Mouse (Mus musculus) duodenum, adult 2 months (tissue): ENCODE measurements around the gene Dkk2. TPM values are rescaled to one million over a fixed set of nuclear protein-coding genes. Genes with fewer than 3 reads are reported as not detected.

Source experiments
- polyA plus RNA-seq: library from polyadenylated mRNA; depleted of rRNA; stranded (reverse); fragments of >200 nt; gene quantifications from 2 replicates; pipeline ENCODE4 v1.2.3, GENCODE M21; 2012; ENCODE audit warnings: low replicate concordance; rRNA removed

The Dkk2 gene
- 0.21 and 0.53 TPM in 2 replicates for polyA plus RNA-seq

DNA sequence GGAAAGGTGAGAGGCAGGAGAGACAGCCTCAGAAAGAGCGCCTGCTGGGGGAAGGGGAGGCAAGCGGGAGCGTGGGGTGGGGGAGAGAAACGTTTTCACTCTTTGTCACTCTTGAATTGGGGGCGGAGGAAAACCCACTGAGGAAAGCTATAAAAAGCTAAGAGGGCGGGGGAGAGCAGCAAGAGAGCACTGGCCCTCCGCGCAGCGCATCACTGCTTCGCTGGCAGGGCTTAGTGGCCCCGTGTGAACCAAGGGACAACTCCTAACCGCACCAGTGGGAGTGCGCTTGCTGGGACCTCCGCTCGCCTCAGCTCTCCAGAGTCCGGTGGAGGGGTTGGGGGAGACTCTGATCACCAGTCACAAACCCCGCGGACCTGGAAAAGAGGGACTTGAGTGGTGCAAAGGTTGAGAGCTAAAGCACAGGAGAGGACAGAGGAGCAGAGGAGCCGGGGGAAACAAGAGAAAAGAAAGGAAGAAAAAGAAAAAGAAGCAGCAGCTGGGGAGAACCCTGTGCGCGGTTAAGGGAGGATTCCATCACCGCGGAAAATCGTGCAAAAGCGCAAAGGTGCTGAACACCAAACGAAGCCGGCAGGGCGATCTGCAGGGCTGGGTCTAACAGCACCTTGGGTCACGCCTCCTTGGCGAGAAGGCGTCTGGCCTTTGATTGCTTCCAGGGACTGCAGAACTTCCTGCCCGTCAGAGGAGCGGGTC is at the start of gene Dkk2:
Gene Dkk2 (plus strand): TSS at position 181 of the 711 bp plus-strand sequence.

